Mouse (Mus musculus): ENCODE results near the gene Adarb2.

The Adarb2 gene

GRCm38 (mm10) chr13:8783686-8784307, 581.1 kb downstream of the Adarb2 start:
- no peak for DNase-seq (ENCODE audit: low spot score in 2 of 2)

DNA sequence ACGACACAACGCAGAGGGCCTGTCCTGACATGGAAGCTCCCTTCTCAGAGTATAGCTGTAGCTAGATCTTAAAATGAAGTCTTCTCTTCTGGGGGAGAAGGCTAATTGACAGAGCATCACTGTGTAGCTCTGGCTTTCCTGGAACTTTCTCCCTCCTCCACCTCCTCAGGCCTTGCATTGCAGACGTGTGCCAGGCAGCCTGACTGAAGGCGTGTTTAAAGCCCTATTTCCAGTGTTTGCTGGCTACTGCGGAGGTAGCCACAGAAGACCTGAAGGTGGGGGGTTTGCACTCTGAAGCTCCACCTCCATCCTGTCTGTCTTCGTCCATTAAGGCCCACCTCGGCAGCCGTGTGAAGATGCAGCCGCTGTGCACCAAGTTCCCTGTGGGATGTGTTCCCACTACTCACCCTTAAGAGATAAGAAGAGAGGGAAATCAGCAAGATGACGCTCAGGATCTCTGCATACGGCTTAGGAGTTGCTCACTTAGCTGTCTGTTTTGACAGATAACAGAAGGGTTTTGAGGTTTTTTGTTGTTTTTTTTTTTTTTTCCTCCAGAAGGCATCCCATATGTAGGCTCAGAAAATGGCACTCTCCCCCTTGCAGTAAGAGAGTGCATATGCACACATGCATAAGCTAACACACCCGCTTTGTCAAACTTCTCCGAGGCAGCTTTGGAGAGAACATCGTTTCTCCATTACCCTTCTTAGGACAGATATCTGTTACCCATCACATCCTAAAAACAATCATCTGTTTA, 581.8 kb downstream of the Adarb2 start:
- no peak for DNase-seq (ENCODE audit: low spot score in 2 of 2)

DNA sequence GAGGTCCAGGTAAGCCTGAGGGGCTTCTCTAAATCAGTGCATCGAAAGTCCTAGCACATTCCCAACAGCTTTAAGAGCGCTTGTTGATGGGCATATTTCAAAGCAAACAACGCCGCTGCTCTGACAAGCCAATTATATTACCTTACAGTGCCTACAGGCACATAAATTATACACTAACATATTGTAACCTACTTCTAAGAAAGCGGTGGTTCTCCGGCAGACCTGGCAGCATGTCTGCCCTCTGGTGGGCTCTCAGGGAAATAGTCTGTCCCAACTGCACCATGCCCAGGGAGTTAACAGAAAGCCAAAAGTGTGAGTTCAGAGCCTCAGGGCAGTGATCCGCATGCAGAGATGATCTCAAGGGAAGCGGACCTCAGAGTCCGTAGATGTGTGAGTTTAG, 582.5 kb downstream of the Adarb2 start:
- peak; percentile 6 to 26 for DNase-seq (ENCODE audit: low spot score in 2 of 2)

DNA sequence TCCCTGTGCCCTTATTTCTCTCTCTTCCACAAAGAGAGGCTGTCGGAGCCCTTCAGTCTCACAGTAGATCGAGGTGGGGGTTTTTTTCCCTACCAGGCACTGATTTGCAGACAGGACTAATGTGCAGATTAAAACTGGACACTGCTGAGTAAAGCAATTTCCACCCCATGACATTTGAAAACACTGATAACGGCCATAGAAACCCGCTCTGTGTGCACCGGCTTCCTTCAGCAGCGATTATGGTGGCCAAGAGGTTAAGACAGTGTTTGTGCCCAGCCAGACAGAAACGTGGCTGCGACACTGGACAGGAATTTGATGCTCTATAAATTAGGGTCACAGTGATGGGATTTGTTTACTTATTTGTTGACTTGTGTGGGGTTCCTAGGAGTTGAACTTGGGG, 590.6 kb downstream of the Adarb2 start:
- DNase-seq (ENCODE audit: low spot score in 2 of 2), result no peak

- DNase-seq (ENCODE audit: low spot score in 2 of 2), result no peak
Measured at GRCm38 (mm10) chr13:8800576-8800975, 597.9 kb downstream of the Adarb2 start.

- no peak for DNase-seq (ENCODE audit: low spot score in 2 of 2)
Measured at GRCm38 (mm10) chr13:8805931-8806330, 603.3 kb downstream of the Adarb2 start.

Measured in urinary bladder, postnatal 36 days (tissue).